Mouse (Mus musculus) limb, embryonic 14.5 days (tissue): Measurements from ENCODE around the gene Fgf14. TPM values are rescaled to one million over a fixed set of nuclear protein-coding genes. Genes with fewer than 3 reads are reported as not detected.

Source experiments
- ATAC-seq: fragments of 200-750 bp; cut with Nextera tagmentation; 2 replicates; pipeline ENCODE4 v1.8.0; 2017; ENCODE audit warnings: low read depth, moderate number of reproducible peaks, moderate TSS enrichment; ENCODE audit not compliant: low FRiP score
- DNase-seq: peaks from one replicate; pipeline ENCODE4 v3.0.0-alpha.2; 2015; ENCODE audit warnings: low spot score
- H3K27ac ChIP-seq: fragments of 300-500 bp; sonication (generic); replicated peaks from 2 replicates; pipeline ENCODE4 v1.5.1; 2014; ENCODE audit warnings: low read depth, mild to moderate bottlenecking, low read length, moderate library complexity, mixed read lengths
- H3K27me3 ChIP-seq: fragments of 300-500 bp; sonication (generic); 2 replicates; pipeline ENCODE4 v1.6.1; 2014; ENCODE audit warnings: low read length, mixed read lengths; ENCODE audit not compliant: control insufficient read depth, insufficient read depth
- H3K36me3 ChIP-seq: fragments of 300-500 bp; sonication (generic); 2 replicates; pipeline ENCODE4 v1.6.1; 2014; ENCODE audit warnings: mild to moderate bottlenecking, low read length, moderate library complexity, mixed read lengths; ENCODE audit not compliant: control insufficient read depth, insufficient read depth
- H3K4me1 ChIP-seq: fragments of 300-500 bp; sonication (generic); 2 replicates; pipeline ENCODE4 v1.6.1; 2014; ENCODE audit warnings: antibody characterized with exemption, low read length, mixed read lengths; ENCODE audit not compliant: control insufficient read depth, insufficient read depth
- H3K4me2 ChIP-seq: fragments of 300-500 bp; sonication (generic); replicated peaks from 2 replicates; pipeline ENCODE4 v1.6.1; 2014; ENCODE audit warnings: low read depth, mild to moderate bottlenecking, low read length, moderate library complexity; ENCODE audit not compliant: severe bottlenecking
- H3K4me3 ChIP-seq: fragments of 300-500 bp; sonication (generic); replicated peaks from 2 replicates; pipeline ENCODE4 v1.5.1; 2014; ENCODE audit warnings: low read length
- H3K9ac ChIP-seq: fragments of 300-500 bp; sonication (generic); 2 replicates; pipeline ENCODE4 v1.6.1; 2014; ENCODE audit warnings: mild to moderate bottlenecking, low read depth, low read length, moderate library complexity; ENCODE audit not compliant: severe bottlenecking
- H3K9me3 ChIP-seq: fragments of 300-500 bp; sonication (generic); 2 replicates; pipeline ENCODE4 v1.6.1; 2016; ENCODE audit warnings: low read length; ENCODE audit not compliant: control insufficient read depth
- POLR2A ChIP-seq: fragments of 200-500 bp; IDR thresholded peaks from 2 replicates; pipeline ENCODE4 v1.8.0; 2012; ENCODE audit warnings: inconsistent platforms, mild to moderate bottlenecking, moderate library complexity, borderline replicate concordance; ENCODE audit not compliant: insufficient read depth, insufficient read length; ENCODE audit errors: extremely low read depth
- WGBS: fragments of 180-500 bp; shearing (Covaris S2); extraction: QIAGEN DNeasy Blood & Tissue Kit; methylation state at CpG from one replicate; pipeline ENCODE4 v1.1.7; 2014; 5-methylcytosine and 5-hydroxymethylcytosine counted together
- polyA plus RNA-seq, 2 experiments: library from polyadenylated mRNA; depleted of rRNA in 1 of 2; stranded (reverse) in 1 of 2; unstranded in 1 of 2; fragments of >200 nt; fragmentation: Nextera tagmentation in 1 of 2; extraction: Ambion mirVana in 1 of 2; gene quantifications; 2 replicates each; pipeline versions ENCODE4 v1.2.1 to v1.2.3; 2012 to 2014

The Fgf14 gene
- polyA plus RNA-seq, 2 experiments, result 0.18 to 0.73 TPM

DNA sequence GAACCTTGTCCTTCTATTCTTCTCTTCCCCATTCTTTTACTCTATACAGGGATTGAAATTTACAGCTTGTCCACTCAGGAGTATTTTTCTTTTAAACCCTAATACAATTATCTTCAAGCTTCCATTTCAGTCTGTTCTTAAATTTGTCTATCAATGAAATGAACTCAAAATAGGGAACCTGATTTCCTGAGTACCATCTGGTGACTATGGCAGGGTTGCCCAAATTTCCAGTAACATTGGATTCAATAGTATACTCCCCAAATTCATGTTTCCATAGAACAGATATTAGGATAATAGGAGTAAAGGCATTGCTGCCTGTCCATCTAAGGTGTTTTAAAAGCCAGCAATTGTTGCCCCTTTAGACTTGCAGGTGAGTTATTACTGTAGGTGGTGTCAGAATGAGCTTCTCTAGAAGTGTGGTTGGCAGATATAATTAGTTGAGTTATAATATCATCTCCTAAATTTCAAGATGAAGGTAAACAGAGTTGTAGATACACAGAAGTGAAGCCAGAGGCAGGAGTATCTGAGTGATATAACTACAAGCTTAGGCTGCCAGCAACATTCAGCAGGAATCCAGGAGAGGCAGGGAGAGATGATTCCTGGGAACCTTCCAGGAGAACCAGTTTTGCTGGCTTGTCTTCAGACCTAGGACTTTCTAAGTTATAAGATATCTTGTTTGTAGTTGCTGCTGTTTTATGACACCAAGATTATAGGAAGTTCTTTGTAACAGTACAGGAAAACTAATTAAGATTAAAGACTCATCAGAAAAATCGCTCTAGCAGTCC, 648.8 kb downstream of the Fgf14 start:
- Histone ChIP-seq H3K4me3 (no peak overlapping the region), H3K27me3 (no peaks in the 10 kb centered on the region), H3K27ac (no peak overlapping the region), H3K9ac (no peak overlapping the region), H3K9me3 (no peaks in the 10 kb centered on the region), H3K36me3 (no peaks in the 10 kb centered on the region), H3K4me1 (no peaks in the 10 kb centered on the region), H3K4me2 (no peak overlapping the region)
- no peak for DNase-seq
- 79% methylated on average over 1 of the region's 1 CpGs for WGBS
- no peak for ATAC-seq
- TF ChIP-seq POLR2A, result no peak

DNA sequence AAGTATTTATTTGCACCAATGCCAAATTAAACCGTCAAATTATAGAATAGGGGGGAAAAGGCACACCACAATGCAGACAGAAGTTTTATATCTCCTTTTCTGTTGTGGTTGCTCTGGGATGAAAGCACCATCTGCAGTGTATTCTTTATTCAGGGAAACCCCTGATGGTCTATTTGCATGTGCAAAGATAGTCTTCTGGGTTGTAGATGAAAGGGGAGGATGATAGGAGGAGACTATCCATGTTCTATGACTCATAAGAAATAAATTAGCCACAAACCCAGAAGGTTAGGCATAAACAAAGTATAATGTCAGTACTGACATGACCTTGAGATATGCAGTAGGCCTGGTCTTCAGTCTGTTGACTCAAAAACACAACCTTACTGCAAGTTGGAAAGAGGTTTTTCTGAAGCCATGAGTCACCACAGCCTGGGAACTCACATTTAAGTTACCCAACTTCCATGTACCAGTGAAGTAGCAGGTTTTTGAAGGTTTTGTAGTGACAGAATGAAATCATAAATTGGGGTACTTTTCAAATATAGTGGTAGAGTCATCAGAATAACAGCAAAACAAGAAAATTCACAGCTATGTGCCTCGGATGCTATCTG, 686.2 kb downstream of the Fgf14 start:
- H3K4me3 ChIP-seq, result no peak overlapping the region
- 79% methylated on average over 2 of the region's 2 CpGs for WGBS
- no peaks in the 10 kb centered on the region for H3K36me3 ChIP-seq
- H3K27ac ChIP-seq, result no peak overlapping the region
- ATAC-seq (no peak), DNase-seq (no peak)
- no peaks in the 10 kb centered on the region for H3K9me3 ChIP-seq
- H3K27me3 ChIP-seq, result no peaks in the 10 kb centered on the region
- TF ChIP-seq POLR2A, result no peak
- H3K9ac ChIP-seq, result no peak overlapping the region
- no peaks in the 10 kb centered on the region for H3K4me1 ChIP-seq
- no peak overlapping the region for H3K4me2 ChIP-seq

- 80% methylated on average over 6 of the region's 6 CpGs for WGBS
- H3K4me1 ChIP-seq, result no peaks in the 10 kb centered on the region
- ATAC-seq (no peak), DNase-seq (no peak)
- no peaks in the 10 kb centered on the region for H3K9me3 ChIP-seq
- H3K27me3 ChIP-seq, result no peaks in the 10 kb centered on the region
- H3K4me3 ChIP-seq, result no peak overlapping the region
- H3K4me2 ChIP-seq, result no peak overlapping the region
- H3K9ac ChIP-seq, result no peak overlapping the region
- no peak overlapping the region for H3K27ac ChIP-seq
- H3K36me3 ChIP-seq, result no peaks in the 10 kb centered on the region
- TF ChIP-seq POLR2A, result no peak
Measured at GRCm38 (mm10) chr14:123967996-123968395, 708.9 kb downstream of the Fgf14 start.

DNA sequence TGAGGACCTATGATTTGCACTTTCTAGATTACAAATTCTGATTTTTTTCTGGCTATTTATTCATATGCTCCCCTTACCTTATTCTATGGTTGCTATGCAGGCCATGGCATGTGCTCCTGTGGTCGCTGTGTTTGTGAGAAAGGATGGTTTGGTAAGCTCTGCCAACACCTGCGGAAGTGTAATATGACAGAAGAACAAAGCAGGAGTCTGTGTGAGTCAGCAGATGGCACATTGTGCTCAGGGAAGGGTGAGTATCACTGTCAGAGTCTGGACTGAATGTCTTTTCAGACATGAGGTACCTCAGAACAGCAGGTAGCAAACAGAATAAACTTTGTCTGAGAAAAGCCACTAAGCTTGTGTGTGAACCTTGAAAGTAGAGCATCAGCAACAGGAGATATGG, 710.4 kb downstream of the Fgf14 start:
- TF ChIP-seq POLR2A, result no peak
- 74% methylated on average over 2 of the region's 2 CpGs for WGBS
- no peaks in the 10 kb centered on the region for H3K27me3 ChIP-seq
- H3K4me3 ChIP-seq, result no peak overlapping the region
- no peaks in the 10 kb centered on the region for H3K4me1 ChIP-seq
- no peak overlapping the region for H3K9ac ChIP-seq
- no peaks in the 10 kb centered on the region for H3K9me3 ChIP-seq
- H3K4me2 ChIP-seq, result no peak overlapping the region
- no peak overlapping the region for H3K27ac ChIP-seq
- DNase-seq (no peak), ATAC-seq (no peak)
- H3K36me3 ChIP-seq, result no peaks in the 10 kb centered on the region
